Mouse (Mus musculus) embryonic fibroblast, embryonic 13.5 days (primary cell): ENCODE results near the gene Syt3. TPM values are rescaled to one million over a fixed set of nuclear protein-coding genes. Genes with fewer than 3 reads are reported as not detected.

ENCODE experiments used
- H3K27ac ChIP-seq: 2 replicates; pipeline ENCODE4 v1.5.1; 2012; ENCODE audit warnings: low read length, control low read depth, inconsistent platforms; ENCODE audit not compliant: insufficient read depth
- H3K4me1 ChIP-seq: 2 replicates; pipeline ENCODE4 v1.6.1; 2011; ENCODE audit warnings: low read length; ENCODE audit not compliant: control insufficient read depth, insufficient read depth
- H3K4me3 ChIP-seq: 2 replicates; pipeline ENCODE4 v1.5.1; 2011; ENCODE audit warnings: mild to moderate bottlenecking, control low read depth, low read length; ENCODE audit not compliant: insufficient read depth
- CTCF ChIP-seq: IDR thresholded peaks from 2 replicates; pipeline ENCODE4 v1.5.1; 2011; ENCODE audit warnings: mild to moderate bottlenecking, control low read depth, low read length, moderate library complexity, borderline replicate concordance; ENCODE audit not compliant: insufficient read depth
- POLR2A ChIP-seq: IDR thresholded peaks from 2 replicates; pipeline ENCODE4 v1.6.1; 2011; ENCODE audit warnings: low read depth, mild to moderate bottlenecking, control low read depth, low read length, moderate library complexity
- polyA plus RNA-seq: library from polyadenylated mRNA; stranded (reverse); fragments of >200 nt; gene quantifications from 2 replicates; pipeline ENCODE4 v1.2.4, GENCODE M21; 2011; ENCODE audit warnings: low read depth; ENCODE audit not compliant: missing spikeins, insufficient read length

Gene Syt3
- polyA plus RNA-seq: 0.18 and 0.25 TPM in 2 replicates

GRCm38 (mm10) chr7:44383980-44384715 is at the start of gene Syt3:
Gene Syt3 (plus strand): TSS chr7:44384102.
- Histone ChIP-seq H3K4me3 (peak within 1 kb of the TSS; percentile 2; the same call in 1 of the 2 replicates), H3K27ac (no peak within 1 kb of the TSS), H3K4me1 (no peaks in the 10 kb centered on the region)
- TF ChIP-seq CTCF (no peak), POLR2A (no peak)

- H3K27ac ChIP-seq: no peak overlapping the region
- TF ChIP-seq POLR2A: no peak
- TF ChIP-seq CTCF: no peak
- H3K4me1 ChIP-seq: no peaks in the 10 kb centered on the region; the same call in 1 of the 2 replicates
- no peak overlapping the region for H3K4me3 ChIP-seq
Observed at GRCm38 (mm10) chr7:44334139-44334538, 49.8 kb upstream of the Syt3 start.

GRCm38 (mm10) chr7:44335031-44335878 is 48.6 kb upstream of the Syt3 start:
- TF ChIP-seq CTCF (no peak), POLR2A (no peak)
- H3K4me1 ChIP-seq: no peaks in the 10 kb centered on the region; the same call in 1 of the 2 replicates
- no peak overlapping the region for H3K4me3 ChIP-seq
- no peak overlapping the region for H3K27ac ChIP-seq

GRCm38 (mm10) chr7:44336046-44337021 is 47.6 kb upstream of the Syt3 start:
- TF ChIP-seq CTCF: no peak
- no peak for TF ChIP-seq POLR2A
- H3K27ac ChIP-seq: no peak overlapping the region

GRCm38 (mm10) chr7:44337121-44337849 is 46.6 kb upstream of the Syt3 start:
- Histone ChIP-seq H3K27ac (no peak overlapping the region), H3K4me1 (no peaks in the 10 kb centered on the region; the same call in 1 of the 2 replicates), H3K4me3 (no peak overlapping the region)
- TF ChIP-seq CTCF (no peak), POLR2A (no peak)

More at GRCm38 (mm10) chr7:44336046-44337021, 47.6 kb upstream of the Syt3 start:
- Histone ChIP-seq H3K4me1 (no peaks in the 10 kb centered on the region; the same call in 1 of the 2 replicates), H3K4me3 (no peak overlapping the region)

GRCm38 (mm10) chr7:44340226-44340625 is 43.7 kb upstream of the Syt3 start:
- Histone ChIP-seq H3K4me3 (no peak overlapping the region), H3K27ac (no peak overlapping the region), H3K4me1 (no peaks in the 10 kb centered on the region)
- no peak for TF ChIP-seq POLR2A
- TF ChIP-seq CTCF: no peak

- H3K4me3 ChIP-seq: no peak overlapping the region
- H3K27ac ChIP-seq: no peak overlapping the region
- no peaks in the 10 kb centered on the region for H3K4me1 ChIP-seq
- TF ChIP-seq CTCF: no peak
- TF ChIP-seq POLR2A: no peak
Observed at GRCm38 (mm10) chr7:44341119-44341518, 42.8 kb upstream of the Syt3 start.

GRCm38 (mm10) chr7:44341714-44342113 is 42.2 kb upstream of the Syt3 start:
- no peaks in the 10 kb centered on the region for H3K4me1 ChIP-seq
- H3K27ac ChIP-seq: no peak overlapping the region
- H3K4me3 ChIP-seq: no peak overlapping the region
- TF ChIP-seq CTCF (no peak), POLR2A (no peak)

GRCm38 (mm10) chr7:44343459-44344015 is 40.4 kb upstream of the Syt3 start:
- TF ChIP-seq CTCF: no peak
- TF ChIP-seq POLR2A: no peak
- no peak overlapping the region for H3K27ac ChIP-seq
- no peak overlapping the region for H3K4me3 ChIP-seq
- H3K4me1 ChIP-seq: no peaks in the 10 kb centered on the region
